Mouse (Mus musculus) hindbrain, postnatal 0 days (tissue): ENCODE measurements around the gene Lrba. TPM values are rescaled to one million over a fixed set of nuclear protein-coding genes. Genes with fewer than 3 reads are reported as not detected.

Experiments
- ATAC-seq: fragments of 200-750 bp; cut with Nextera tagmentation; 2 replicates; pipeline ENCODE4 v1.8.0; 2017; ENCODE audit warnings: mild to moderate bottlenecking, moderate TSS enrichment, moderate library complexity
- DNase-seq: peaks from one replicate; pipeline ENCODE4 v3.0.0-alpha.2; 2015; ENCODE audit warnings: low spot score
- H3K27ac ChIP-seq: fragments of 300-500 bp; sonication (generic); 2 replicates; pipeline ENCODE4 v1.5.1; 2014; ENCODE audit warnings: mild to moderate bottlenecking
- H3K27me3 ChIP-seq: fragments of 300-500 bp; sonication (generic); 2 replicates; pipeline ENCODE4 v1.6.1; 2014; ENCODE audit warnings: low read length, mixed read lengths; ENCODE audit not compliant: insufficient read depth
- H3K36me3 ChIP-seq: fragments of 300-500 bp; sonication (generic); 2 replicates; pipeline ENCODE4 v1.6.1; 2014; ENCODE audit warnings: low read length, mixed read lengths; ENCODE audit not compliant: insufficient read depth
- H3K4me1 ChIP-seq: fragments of 300-500 bp; sonication (generic); 2 replicates; pipeline ENCODE4 v1.6.1; 2014; ENCODE audit warnings: antibody characterized with exemption, low read length, mixed read lengths; ENCODE audit not compliant: insufficient read depth
- H3K4me2 ChIP-seq: fragments of 300-500 bp; sonication (generic); 2 replicates; pipeline ENCODE4 v1.6.1; 2014; ENCODE audit warnings: low read depth, mild to moderate bottlenecking, low read length, moderate library complexity, mixed read lengths
- H3K4me3 ChIP-seq: fragments of 300-500 bp; sonication (generic); 2 replicates; pipeline ENCODE4 v1.5.1; 2014; ENCODE audit warnings: low read length
- H3K9ac ChIP-seq: fragments of 300-500 bp; sonication (generic); replicated peaks from 2 replicates; pipeline ENCODE4 v1.6.1; 2014; ENCODE audit warnings: mild to moderate bottlenecking, low read length, moderate library complexity, mixed read lengths
- H3K9me3 ChIP-seq: fragments of 300-500 bp; sonication (generic); 2 replicates; pipeline ENCODE4 v1.6.1; 2016; ENCODE audit warnings: low read length, mixed read lengths
- CTCF ChIP-seq: IDR thresholded peaks from 2 replicates; pipeline ENCODE4 v1.5.1; 2016; ENCODE audit warnings: antibody characterized with exemption, control low read depth, low read depth
- WGBS: fragments of 180-500 bp; shearing (Covaris S2); extraction: QIAGEN DNeasy Blood & Tissue Kit; methylation state at CpG from one replicate; pipeline ENCODE4 v1.1.7; 2014; 5-methylcytosine and 5-hydroxymethylcytosine counted together
- polyA plus RNA-seq: library from polyadenylated mRNA; unstranded; fragments of >200 nt; fragmentation: Nextera tagmentation; extraction: Ambion mirVana; gene quantifications from 2 replicates; pipeline ENCODE4 v1.2.1, GENCODE M21; 2015
- total RNA-seq: library from RNA; depleted of rRNA; stranded (reverse); fragments of >200 nt; gene quantifications from 2 replicates; pipeline ENCODE4 v1.2.3, GENCODE M21; 2014; rRNA removed

The Lrba gene
- total RNA-seq (33.0 and 36.6 TPM in 2 replicates), polyA plus RNA-seq (5.3 and 5.5 TPM in 2 replicates)

DNA sequence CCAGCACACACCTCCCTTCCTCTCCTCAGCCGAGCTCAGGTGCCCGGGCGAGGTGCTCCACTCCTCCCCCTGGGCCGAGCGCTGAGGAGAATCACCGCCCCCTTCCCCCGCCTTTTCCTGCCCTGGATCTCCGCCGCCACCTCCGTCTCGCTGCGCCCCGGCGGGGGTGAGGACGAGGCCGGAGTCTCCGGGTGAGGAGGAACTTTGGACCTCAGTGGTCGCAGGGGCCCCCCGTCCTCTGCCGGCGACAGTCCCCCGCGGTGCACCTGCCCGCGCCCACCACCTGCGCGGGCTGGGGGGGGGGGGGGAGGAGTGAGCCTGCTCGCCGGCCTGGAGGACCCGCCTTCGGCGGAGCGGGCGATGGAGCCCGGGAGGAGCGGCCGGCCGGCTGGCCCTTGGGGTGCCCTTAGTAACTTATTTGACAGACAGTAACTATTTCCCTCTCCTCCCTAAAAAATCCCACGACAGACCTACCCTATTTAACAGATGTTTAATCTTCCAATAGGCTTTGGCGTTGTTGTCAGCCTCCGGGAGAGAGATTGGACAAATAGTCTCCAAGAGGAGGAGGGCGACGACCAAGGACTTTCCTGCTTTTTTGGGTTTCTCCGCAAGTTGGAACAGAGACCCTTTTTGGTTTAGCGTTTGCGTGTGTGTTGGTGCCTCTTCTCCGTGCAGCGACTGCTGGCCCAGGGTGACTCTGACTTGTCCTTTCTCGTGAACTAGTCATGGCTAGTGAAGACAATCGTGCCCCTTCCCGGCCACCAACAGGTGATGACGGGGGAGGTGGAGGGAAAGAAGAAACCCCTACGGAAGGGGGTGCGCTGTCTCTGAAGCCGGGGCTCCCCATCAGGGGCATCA, at the start of gene Lrba:
Gene Lrba, plus strand, starts transcription at position 117 of the 858 bp plus-strand sequence.
- Histone ChIP-seq H3K9me3 (no peaks in the 10 kb centered on the region), H3K27me3 (no peaks in the 10 kb centered on the region), H3K27ac (peak within 1 kb of the TSS; percentile 90), H3K4me2 (peak within 1 kb of the TSS; percentile 94), H3K36me3 (no peaks in the 10 kb centered on the region), H3K4me1 (0 out of 2 replicates have a peak, but pooled peaks cover 3% of the 10 kb centered on the region), H3K9ac (peak within 1 kb of the TSS; percentile 88), H3K4me3 (peak within 1 kb of the TSS; percentile 81)
- DNase-seq = peak; percentile 72
- ATAC-seq = peak; percentile 74
- 1% methylated on average over 38 of the region's 55 CpGs for WGBS
- no peak for TF ChIP-seq CTCF

DNA sequence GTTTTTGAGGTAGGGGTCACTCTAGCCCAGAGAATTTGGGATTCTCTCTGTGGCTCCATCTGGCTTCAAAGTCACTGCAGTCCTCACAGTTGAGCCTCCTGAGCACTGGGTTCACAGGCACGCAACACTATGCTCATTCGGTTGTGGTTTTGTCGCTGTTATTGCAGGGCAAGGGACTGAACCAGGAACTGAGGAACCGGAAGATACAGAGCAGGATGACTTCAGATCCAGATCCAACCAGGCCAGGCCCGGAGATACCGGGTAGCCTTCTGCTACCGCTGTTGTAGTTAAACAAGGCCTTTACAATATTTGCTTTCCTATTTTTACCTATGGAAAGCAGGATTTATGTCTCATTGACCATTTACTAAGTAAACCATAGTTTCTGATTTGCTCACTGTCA, 44.8 kb upstream of the Lrba start:
- Histone ChIP-seq H3K27me3 (no peaks in the 10 kb centered on the region), H3K4me3 (no peak overlapping the region), H3K4me1 (no peaks in the 10 kb centered on the region), H3K4me2 (no peak overlapping the region), H3K9ac (no peak overlapping the region), H3K27ac (no peak overlapping the region), H3K36me3 (no peaks in the 10 kb centered on the region), H3K9me3 (no peaks in the 10 kb centered on the region)
- no peak for TF ChIP-seq CTCF
- ATAC-seq = no peak
- 94% methylated on average over 7 of the region's 7 CpGs for WGBS
- no peak for DNase-seq

DNA sequence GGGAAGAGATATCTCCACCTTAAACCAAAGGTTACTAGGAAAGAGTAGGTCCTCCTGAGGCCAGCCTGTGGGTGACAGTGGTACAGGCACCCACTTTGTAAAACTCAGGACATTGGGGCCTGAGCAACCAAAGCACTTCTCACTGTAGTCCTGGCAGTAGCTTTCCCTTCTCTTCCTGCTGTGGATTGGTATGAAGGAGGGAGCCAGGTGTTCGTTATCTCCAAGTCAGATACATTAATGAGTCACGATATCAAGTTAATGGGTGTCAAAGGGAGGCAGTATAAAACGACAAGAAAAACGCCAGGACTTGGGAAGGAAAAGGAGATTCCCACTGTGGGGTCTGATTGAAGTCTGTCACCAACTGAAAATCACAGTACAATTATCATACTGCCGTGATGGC, 43.4 kb upstream of the Lrba start:
- H3K9me3 ChIP-seq = no peaks in the 10 kb centered on the region
- H3K9ac ChIP-seq = no peak overlapping the region
- no peak overlapping the region for H3K4me3 ChIP-seq
- no peaks in the 10 kb centered on the region for H3K27me3 ChIP-seq
- H3K27ac ChIP-seq = no peak overlapping the region
- no peak overlapping the region for H3K4me2 ChIP-seq
- DNase-seq = no peak
- no peak for TF ChIP-seq CTCF
- no peaks in the 10 kb centered on the region for H3K36me3 ChIP-seq
- no peaks in the 10 kb centered on the region for H3K4me1 ChIP-seq
- ATAC-seq = no peak
- WGBS = 62% methylated on average over 5 of the region's 5 CpGs

DNA sequence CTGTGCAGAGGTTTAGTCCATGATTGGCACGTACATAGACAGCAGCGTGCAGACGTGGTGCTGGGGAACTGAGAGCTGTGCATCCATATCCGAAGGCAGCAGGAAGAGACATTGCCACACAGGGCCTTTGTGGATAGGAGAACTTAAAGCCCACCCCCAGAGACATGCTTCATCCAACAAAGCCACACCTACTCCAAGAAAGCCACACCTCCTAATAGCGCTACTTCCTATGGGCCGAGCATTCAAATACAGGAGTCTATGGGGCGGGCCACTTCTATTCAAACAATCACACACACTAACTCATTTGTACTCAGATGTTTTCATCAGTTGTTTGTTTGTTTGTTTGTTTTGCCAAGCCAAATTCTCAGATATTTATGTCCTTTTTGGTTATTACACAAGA, 39.9 kb upstream of the Lrba start:
- Histone ChIP-seq H3K9ac (no peak overlapping the region), H3K9me3 (no peaks in the 10 kb centered on the region), H3K4me3 (no peak overlapping the region), H3K27ac (no peak overlapping the region), H3K36me3 (no peaks in the 10 kb centered on the region), H3K4me2 (no peak overlapping the region), H3K4me1 (no peaks in the 10 kb centered on the region), H3K27me3 (no peaks in the 10 kb centered on the region)
- no peak for TF ChIP-seq CTCF
- DNase-seq = no peak
- no peak for ATAC-seq
- WGBS = 87% methylated on average over 7 of the region's 7 CpGs

DNA sequence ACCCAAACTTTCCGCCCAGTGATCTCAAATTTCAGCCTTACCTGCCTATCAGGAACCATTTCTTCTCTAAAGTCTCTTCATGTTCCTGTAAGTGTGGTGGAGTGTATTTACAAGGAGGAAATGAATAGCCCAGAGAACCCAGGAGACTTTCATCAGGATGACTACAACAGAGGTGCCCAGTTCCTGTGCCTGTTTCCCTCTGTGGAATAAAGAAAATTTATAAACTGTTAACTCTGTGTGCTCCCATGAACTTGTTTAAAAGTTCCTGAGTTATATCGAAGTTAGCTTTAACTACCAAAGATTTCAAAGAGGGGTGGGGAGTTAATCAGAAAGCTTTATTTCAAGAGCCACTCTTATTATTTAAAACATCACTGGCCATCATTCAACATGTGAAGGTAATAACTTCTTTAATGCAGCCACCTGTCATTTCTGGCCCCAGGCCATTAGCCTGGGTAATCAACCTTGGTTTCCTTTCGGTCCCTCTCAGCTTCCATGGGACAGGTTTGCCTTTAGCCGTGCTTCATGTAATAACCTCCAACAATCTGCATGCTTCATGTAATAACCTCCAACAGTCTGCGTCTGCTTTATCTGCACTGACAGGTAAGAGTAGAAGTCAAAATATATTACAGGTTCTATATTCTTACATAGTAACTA, 36.6 kb upstream of the Lrba start:
- DNase-seq (no peak), ATAC-seq (no peak)
- H3K4me2 ChIP-seq = no peak overlapping the region
- no peaks in the 10 kb centered on the region for H3K36me3 ChIP-seq
- no peaks in the 10 kb centered on the region for H3K27me3 ChIP-seq
- 66% methylated on average over 5 of the region's 5 CpGs for WGBS
- H3K4me1 ChIP-seq = no peaks in the 10 kb centered on the region
- TF ChIP-seq CTCF = no peak
- H3K4me3 ChIP-seq = no peak overlapping the region
- H3K27ac ChIP-seq = no peak overlapping the region
- no peak overlapping the region for H3K9ac ChIP-seq
- H3K9me3 ChIP-seq = no peaks in the 10 kb centered on the region

DNA sequence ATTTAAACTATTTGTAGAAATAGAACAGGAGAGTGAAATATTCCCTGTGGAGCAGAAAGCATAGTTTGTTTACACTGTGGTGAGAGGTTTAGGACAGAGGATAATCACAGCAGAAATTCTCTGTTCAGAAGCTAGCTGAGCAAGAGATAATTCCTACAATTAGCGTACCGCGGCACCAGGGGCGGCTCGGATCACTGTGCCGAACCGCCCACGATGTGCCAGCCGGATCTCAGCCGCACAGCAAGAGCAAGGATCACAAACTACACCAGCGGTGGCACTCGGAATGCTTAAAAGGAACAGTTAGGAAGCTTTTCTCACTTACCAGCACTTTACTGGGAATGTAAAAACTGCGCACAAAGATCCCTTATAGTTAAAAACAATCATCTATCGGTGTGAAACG, 28.5 kb upstream of the Lrba start:
- no peaks in the 10 kb centered on the region for H3K9me3 ChIP-seq
- H3K27ac ChIP-seq = no peak overlapping the region
- no peak overlapping the region for H3K4me2 ChIP-seq
- DNase-seq (no peak), ATAC-seq (no peak)
- TF ChIP-seq CTCF = no peak
- WGBS = 49% methylated on average over 15 of the region's 15 CpGs
- no peaks in the 10 kb centered on the region for H3K4me1 ChIP-seq
- H3K36me3 ChIP-seq = no peaks in the 10 kb centered on the region
- H3K9ac ChIP-seq = no peak overlapping the region
- no peak overlapping the region for H3K4me3 ChIP-seq
- H3K27me3 ChIP-seq = no peaks in the 10 kb centered on the region

DNA sequence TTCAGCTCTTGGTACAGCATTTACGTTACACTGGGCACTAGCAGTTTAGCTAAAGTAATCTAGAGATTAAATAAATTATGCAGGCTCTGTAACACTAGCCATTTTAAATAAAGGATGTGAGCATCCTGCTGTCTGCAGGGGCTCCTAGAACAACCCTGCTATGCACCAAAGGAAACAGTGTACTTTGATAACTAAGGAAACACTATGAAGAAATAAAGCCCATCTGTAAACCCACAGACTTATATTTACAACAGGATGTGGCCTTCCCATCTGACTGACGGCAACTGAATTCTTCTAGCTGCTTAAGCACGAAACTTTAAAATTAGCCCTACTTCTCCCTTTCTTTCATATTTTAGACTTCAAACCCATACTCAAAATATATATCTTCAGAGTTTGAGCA, 28.0 kb upstream of the Lrba start:
- DNase-seq (no peak), ATAC-seq (no peak)
- no peak for TF ChIP-seq CTCF
- Histone ChIP-seq H3K36me3 (no peaks in the 10 kb centered on the region), H3K27ac (no peak overlapping the region), H3K4me1 (no peaks in the 10 kb centered on the region), H3K4me3 (no peak overlapping the region), H3K9ac (no peak overlapping the region), H3K4me2 (no peak overlapping the region), H3K27me3 (no peaks in the 10 kb centered on the region), H3K9me3 (no peaks in the 10 kb centered on the region)
- 76% methylated on average over 3 of the region's 3 CpGs for WGBS
